Mouse (Mus musculus) midbrain, postnatal 0 days (tissue): ENCODE measurements around the gene Cep131. TPM values are rescaled to one million over a fixed set of nuclear protein-coding genes. Genes with fewer than 3 reads are reported as not detected.

Source experiments
- ATAC-seq: fragments of 200-750 bp; cut with Nextera tagmentation; 2 replicates; pipeline ENCODE4 v1.8.0; 2017; ENCODE audit warnings: moderate number of reproducible peaks, mild to moderate bottlenecking, moderate TSS enrichment, moderate library complexity; ENCODE audit not compliant: low FRiP score
- DNase-seq: peaks from one replicate; pipeline ENCODE4 v3.0.0-alpha.2; 2015; ENCODE audit warnings: low spot score
- H3K27ac ChIP-seq: fragments of 300-500 bp; sonication (generic); 2 replicates; pipeline ENCODE4 v1.5.1; 2014; ENCODE audit warnings: low read depth, mild to moderate bottlenecking, low read length, mixed read lengths
- H3K27me3 ChIP-seq: fragments of 300-500 bp; sonication (generic); 2 replicates; pipeline ENCODE4 v1.6.1; 2014; ENCODE audit warnings: low read length, control low read depth, mixed read lengths; ENCODE audit not compliant: insufficient read depth
- H3K36me3 ChIP-seq: fragments of 300-500 bp; sonication (generic); 2 replicates; pipeline ENCODE4 v1.6.1; 2014; ENCODE audit warnings: low read length, control low read depth, mixed read lengths; ENCODE audit not compliant: insufficient read depth
- H3K4me1 ChIP-seq: fragments of 300-500 bp; sonication (generic); 2 replicates; pipeline ENCODE4 v1.6.1; 2014; ENCODE audit warnings: mild to moderate bottlenecking, control low read depth, antibody characterized with exemption, low read length, mixed read lengths; ENCODE audit not compliant: insufficient read depth
- H3K4me2 ChIP-seq: fragments of 300-500 bp; sonication (generic); 2 replicates; pipeline ENCODE4 v1.6.1; 2014; ENCODE audit warnings: low read depth, mild to moderate bottlenecking, low read length, mixed read lengths; ENCODE audit not compliant: poor library complexity, severe bottlenecking
- H3K4me3 ChIP-seq: fragments of 300-500 bp; sonication (generic); 2 replicates; pipeline ENCODE4 v1.5.1; 2014; ENCODE audit warnings: low read depth, mild to moderate bottlenecking, low read length, moderate library complexity
- H3K9ac ChIP-seq: fragments of 300-500 bp; sonication (generic); replicated peaks from 2 replicates; pipeline ENCODE4 v1.6.1; 2014; ENCODE audit warnings: mild to moderate bottlenecking, low read length, moderate library complexity, mixed read lengths; ENCODE audit not compliant: poor library complexity, severe bottlenecking
- H3K9me3 ChIP-seq: fragments of 300-500 bp; sonication (generic); 2 replicates; pipeline ENCODE4 v1.6.1; 2016; ENCODE audit warnings: low read length, control low read depth
- CTCF ChIP-seq: IDR thresholded peaks from 2 replicates; pipeline ENCODE4 v1.5.1; 2016; ENCODE audit warnings: antibody characterized with exemption, mild to moderate bottlenecking
- WGBS: fragments of 180-500 bp; shearing (Covaris S2); extraction: QIAGEN DNeasy Blood & Tissue Kit; methylation state at CpG from one replicate; pipeline ENCODE4 v1.1.7; 2014; 5-methylcytosine and 5-hydroxymethylcytosine counted together
- polyA plus RNA-seq: library from polyadenylated mRNA; unstranded; fragments of >200 nt; fragmentation: Nextera tagmentation; extraction: Ambion mirVana; gene quantifications from 2 replicates; pipeline ENCODE4 v1.2.1, GENCODE M21; 2015
- total RNA-seq: library from RNA; depleted of rRNA; stranded (reverse); fragments of >200 nt; gene quantifications from 2 replicates; pipeline ENCODE4 v1.2.3, GENCODE M21; 2014

The Cep131 gene
- total and polyA plus RNA-seq, 2 experiments from 2014 or later: 19.0 to 27.7 TPM

DNA sequence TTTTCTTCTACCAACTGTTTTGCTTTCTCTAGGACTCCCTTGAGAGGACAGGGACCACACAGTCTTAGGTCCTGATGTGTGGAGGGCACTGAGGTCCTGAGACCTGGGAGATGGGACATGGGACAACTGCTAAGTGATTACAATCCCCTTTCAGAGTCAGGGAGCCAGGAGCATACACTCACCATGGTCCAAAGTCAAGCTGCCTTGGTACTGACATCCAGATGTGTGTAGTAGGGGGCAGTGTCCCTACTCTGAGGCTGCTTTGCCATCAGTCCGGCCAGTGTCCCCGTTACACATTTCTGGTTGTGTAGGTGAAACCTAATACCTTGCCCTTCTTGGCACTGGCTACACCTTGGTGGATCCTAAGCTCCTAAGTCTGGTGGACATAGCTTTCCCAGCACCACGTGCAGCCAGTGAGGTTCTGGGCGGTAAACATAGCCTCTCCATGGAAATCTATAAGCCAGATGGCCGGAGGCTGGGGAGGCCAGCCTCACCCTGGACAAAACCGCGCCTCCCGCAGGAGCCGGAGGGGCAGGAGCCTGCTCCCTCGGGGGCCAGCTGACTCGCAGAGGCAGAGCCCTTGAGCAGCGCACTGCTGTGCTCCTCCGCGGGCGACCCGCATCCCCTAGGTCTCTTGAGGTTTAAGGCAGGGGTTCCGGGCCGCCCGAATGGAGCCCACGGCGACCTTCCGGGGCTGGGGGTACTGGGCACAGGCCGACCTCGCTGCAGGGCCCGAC, 568 bp downstream of the Cep131 start:
- Histone ChIP-seq H3K4me1 (peaks cover 10% of the 10 kb centered on the region), H3K9ac (peak overlapping the region; percentile 98), H3K36me3 (peaks cover 31% of the 10 kb centered on the region), H3K9me3 (no peaks in the 10 kb centered on the region), H3K27me3 (no peaks in the 10 kb centered on the region), H3K4me2 (peak overlapping the region; percentile 95), H3K4me3 (peak overlapping the region; percentile 68), H3K27ac (peak overlapping the region; percentile 85)
- ATAC-seq (peak; percentile 38; the same call in 1 of the 2 replicates), DNase-seq (peak; percentile 46)
- WGBS: under 1% methylated on average over 25 of the region's 25 CpGs
- peak; percentile 28 for TF ChIP-seq CTCF

DNA sequence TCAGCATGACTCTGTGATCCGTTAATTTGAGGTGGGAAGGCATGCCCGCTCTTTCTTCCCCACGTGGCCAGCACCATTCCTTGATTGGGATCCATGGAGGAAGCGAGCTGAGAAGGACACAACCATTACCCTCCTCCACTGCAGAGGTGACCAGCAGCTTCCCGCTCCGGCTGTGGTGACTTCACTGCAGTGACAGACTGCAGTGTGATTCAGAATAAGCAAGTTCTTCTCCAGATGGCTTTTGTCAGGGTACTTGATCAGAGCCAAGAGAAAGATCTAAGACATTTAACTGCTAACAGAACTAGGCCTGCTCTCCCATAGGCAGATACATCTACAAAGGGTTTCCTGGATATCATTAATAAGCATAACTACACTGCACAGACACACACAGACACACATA, 6.3 kb downstream of the Cep131 start:
- no peaks in the 10 kb centered on the region for H3K9me3 ChIP-seq
- no peak overlapping the region for H3K4me2 ChIP-seq
- peaks cover 67% of the 10 kb centered on the region for H3K36me3 ChIP-seq
- 95% methylated on average over 6 of the region's 6 CpGs for WGBS
- no peak overlapping the region for H3K9ac ChIP-seq
- DNase-seq (no peak), ATAC-seq (no peak)
- no peak overlapping the region for H3K27ac ChIP-seq
- H3K4me1 ChIP-seq: peaks cover 2% of the 10 kb centered on the region
- no peak for TF ChIP-seq CTCF
- no peak overlapping the region for H3K4me3 ChIP-seq
- no peaks in the 10 kb centered on the region for H3K27me3 ChIP-seq

DNA sequence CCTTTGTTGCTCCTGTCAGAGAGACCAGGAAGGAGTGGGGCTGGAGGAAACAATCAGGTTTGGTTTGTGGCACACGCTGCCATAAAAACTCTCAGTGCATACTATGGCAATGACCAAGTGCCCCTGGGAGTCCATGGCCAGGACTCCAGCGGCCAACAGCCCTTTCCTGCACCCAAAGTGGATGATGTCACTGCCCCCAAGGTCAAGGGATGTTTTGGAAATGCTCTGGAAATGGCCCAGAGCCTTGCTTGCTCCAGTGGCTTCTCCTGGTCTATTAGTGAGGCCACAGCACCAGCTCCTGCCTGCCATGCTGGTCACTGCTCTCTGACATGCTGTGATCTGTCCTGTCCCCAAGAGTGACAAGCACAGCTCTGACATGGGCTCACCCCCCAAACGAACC, 10.4 kb downstream of the Cep131 start:
- Histone ChIP-seq H3K36me3 (peaks cover 78% of the 10 kb centered on the region), H3K9ac (no peak overlapping the region), H3K27me3 (no peaks in the 10 kb centered on the region), H3K27ac (no peak overlapping the region), H3K4me2 (no peak overlapping the region), H3K4me1 (no peaks in the 10 kb centered on the region), H3K4me3 (no peak overlapping the region), H3K9me3 (no peaks in the 10 kb centered on the region)
- TF ChIP-seq CTCF: no peak
- no peak for DNase-seq
- ATAC-seq: no peak
- WGBS: 98% methylated on average over 3 of the region's 3 CpGs

DNA sequence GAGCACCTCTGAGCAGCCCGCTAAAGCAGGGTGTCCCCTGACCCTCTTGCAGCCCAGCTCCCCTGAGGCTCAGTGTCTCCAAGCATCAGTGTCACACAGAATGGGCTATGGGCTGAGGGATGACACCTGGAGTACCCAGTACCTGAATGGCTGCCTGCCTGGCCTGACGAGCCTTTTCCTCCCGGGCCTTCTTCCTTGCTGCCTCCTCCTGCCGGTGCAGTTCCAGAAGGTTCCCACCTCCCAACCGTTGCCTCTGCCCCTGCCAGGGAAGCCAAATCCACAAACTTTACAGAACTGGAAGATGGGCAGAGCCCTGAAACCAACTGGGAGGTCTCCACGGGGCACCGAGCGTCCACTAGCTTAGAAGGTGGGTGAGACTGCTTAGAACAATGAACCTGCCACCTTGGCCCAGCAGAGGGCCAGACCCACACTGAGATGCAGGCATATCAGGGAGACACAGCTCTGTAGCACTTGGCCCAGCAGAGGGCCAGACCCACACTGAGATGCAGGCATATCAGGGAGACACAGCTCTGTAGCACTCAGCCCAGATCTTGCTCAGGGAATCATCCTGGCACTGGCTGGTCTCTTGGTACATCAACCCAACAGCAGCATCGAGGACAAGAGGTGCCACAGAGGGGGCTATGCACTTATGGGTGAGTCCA, 13.5 kb downstream of the Cep131 start:
- Histone ChIP-seq H3K4me2 (no peak overlapping the region), H3K4me3 (no peak overlapping the region), H3K27me3 (no peaks in the 10 kb centered on the region), H3K36me3 (peaks cover 77% of the 10 kb centered on the region), H3K9ac (no peak overlapping the region), H3K4me1 (no peaks in the 10 kb centered on the region), H3K9me3 (no peaks in the 10 kb centered on the region), H3K27ac (no peak overlapping the region)
- ATAC-seq (0 out of 2 replicates have a peak, but pooled peaks have one; percentile 24), DNase-seq (no peak)
- TF ChIP-seq CTCF: peak; percentile 66
- WGBS: 94% methylated on average over 9 of the region's 9 CpGs

DNA sequence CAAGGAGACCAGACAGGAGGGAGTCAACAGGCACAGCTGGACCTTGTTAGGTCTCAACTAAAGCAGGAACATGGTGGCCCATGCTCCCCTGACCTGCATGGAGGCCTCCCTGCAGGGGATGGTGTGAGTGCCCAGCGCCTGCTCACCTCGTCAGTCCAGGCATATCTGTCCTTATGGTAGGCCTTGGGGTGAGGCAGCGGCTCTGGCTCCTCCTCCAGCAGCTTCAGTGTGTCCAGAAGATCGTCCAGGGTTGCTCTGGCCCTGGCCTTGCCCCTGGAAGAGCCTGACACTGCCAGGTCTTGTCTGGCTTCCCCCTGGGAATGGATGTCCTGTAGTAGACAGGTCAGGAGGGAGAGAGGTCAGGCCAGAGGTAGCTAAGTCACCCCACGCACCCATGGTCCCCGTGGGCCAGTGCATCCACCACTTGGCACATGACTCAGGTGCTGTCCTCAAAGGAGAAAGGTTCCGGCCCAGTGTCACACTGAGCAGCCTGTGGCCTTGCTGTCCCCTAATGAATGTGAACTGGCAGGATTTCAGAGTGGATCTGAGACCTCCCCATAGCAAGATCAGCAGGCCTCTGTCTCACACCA, 14.8 kb downstream of the Cep131 start:
- no peak overlapping the region for H3K27ac ChIP-seq
- DNase-seq (no peak), ATAC-seq (no peak)
- no peaks in the 10 kb centered on the region for H3K9me3 ChIP-seq
- H3K4me3 ChIP-seq: no peak overlapping the region
- H3K9ac ChIP-seq: no peak overlapping the region
- TF ChIP-seq CTCF: no peak
- no peaks in the 10 kb centered on the region for H3K4me1 ChIP-seq
- peaks cover 82% of the 10 kb centered on the region for H3K36me3 ChIP-seq
- no peaks in the 10 kb centered on the region for H3K27me3 ChIP-seq
- WGBS: 88% methylated on average over 7 of the region's 7 CpGs
- no peak overlapping the region for H3K4me2 ChIP-seq

DNA sequence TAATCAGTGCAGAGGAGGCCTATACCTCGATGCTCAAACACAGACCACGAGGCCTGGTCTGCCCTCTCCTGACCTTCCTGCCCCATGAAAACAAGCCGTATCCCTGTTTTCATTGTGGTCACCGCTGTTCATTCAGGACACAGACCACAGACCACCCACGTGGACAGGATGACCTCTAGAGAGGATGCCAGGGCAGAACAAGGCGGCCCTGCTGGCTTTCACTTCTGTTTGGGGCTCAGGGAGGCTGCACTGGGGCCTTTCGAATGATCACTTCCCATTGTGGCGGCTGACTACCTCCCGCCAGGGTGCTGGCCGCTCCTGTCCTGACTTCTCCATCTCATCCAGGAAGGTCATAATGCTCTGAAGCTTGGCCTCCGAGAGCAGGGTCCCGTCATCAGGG, 15.6 kb downstream of the Cep131 start:
- no peak for DNase-seq
- H3K27me3 ChIP-seq: no peaks in the 10 kb centered on the region
- no peak overlapping the region for H3K4me3 ChIP-seq
- ATAC-seq: no peak
- H3K36me3 ChIP-seq: peaks cover 80% of the 10 kb centered on the region
- H3K9ac ChIP-seq: no peak overlapping the region
- H3K4me1 ChIP-seq: no peaks in the 10 kb centered on the region
- no peak for TF ChIP-seq CTCF
- H3K27ac ChIP-seq: no peak overlapping the region
- no peak overlapping the region for H3K4me2 ChIP-seq
- WGBS: 36% methylated on average over 12 of the region's 12 CpGs
- H3K9me3 ChIP-seq: no peaks in the 10 kb centered on the region
